In the genomic region with DNA sequence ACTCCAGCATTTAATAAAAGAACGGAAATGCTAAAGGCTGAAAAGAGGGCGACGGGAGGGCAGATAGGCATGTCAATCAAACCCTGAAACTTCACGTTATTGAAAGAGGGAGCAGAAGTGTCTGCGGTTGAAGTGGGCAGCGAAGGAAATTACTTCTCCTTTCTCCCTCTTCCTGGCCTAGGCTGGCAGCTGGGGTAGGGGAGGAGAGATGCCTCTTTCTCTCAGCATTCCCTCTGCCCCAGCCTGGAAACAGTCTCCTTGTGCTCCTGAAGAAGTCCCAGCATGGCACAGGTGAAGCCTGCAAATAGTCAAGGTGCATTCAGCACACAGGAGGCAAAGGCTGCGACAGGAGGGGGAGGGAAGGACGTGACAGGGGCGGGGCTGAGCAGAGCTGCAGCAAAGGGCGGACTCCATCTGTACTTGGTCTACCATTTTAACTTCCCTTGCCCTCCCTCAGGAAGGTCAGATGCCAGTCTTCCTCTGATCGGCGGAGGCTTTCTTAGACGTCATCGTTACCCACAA, we compare ENCODE assay signal across 8 mouse cellular contexts.
DNase-seq lines count a peak whose midpoint lies in the region; ATAC-seq and TF ChIP-seq lines count a peak whose summit lies in the region.

No protein-coding gene starts in this region.

- no peak for TF ChIP-seq CTCF in spleen, adult 2 months (IDR thresholded peaks at IDR 0.05; ENCODE audit: extremely low read depth, insufficient read depth, insufficient read length, insufficient replicate concordance)

- H3K27ac ChIP-seq in liver, embryonic 12.5 days, result peak overlapping the region; percentile 56; the same call in 1 of the 2 replicates
- no peak overlapping the region for H3K27ac ChIP-seq in spleen, adult 2 months (ENCODE audit: insufficient read depth, low read length)
- no peak overlapping the region for H3K27ac ChIP-seq in kidney, embryonic 16.5 days (ENCODE audit: low read length)

- peaks cover 14% of the 10 kb centered on the region for H3K4me1 ChIP-seq in liver, embryonic 12.5 days
- peaks cover 2% of the 10 kb centered on the region; the same call in 1 of the 2 replicates for H3K4me1 ChIP-seq in spleen, adult 2 months (ENCODE audit: control insufficient read depth, insufficient read depth, insufficient read length)
- peaks cover 4% of the 10 kb centered on the region; the same call in 1 of the 2 replicates for H3K4me1 ChIP-seq in kidney, embryonic 16.5 days (ENCODE audit: insufficient read depth, low read length)

- DNase-seq in embryo, embryonic 10.5 days (ENCODE audit: low spot score), result peak; percentile 5
- DNase-seq in embryo, embryonic 11 days, result no peak
- DNase-seq in spleen, adult 2 months (ENCODE audit: low read depth in 1 of 2, low spot score in 2 of 2), result no peak
- DNase-seq in left cerebral cortex, adult 9 months (ENCODE audit: low spot score in 2 of 2), result no peak
- DNase-seq in urinary bladder, postnatal 4 days (ENCODE audit: low spot score in 2 of 2), result no peak

- 15% methylated on average over 14 of the region's 14 CpGs for WGBS in liver, embryonic 12.5 days (ENCODE audit: insufficient replicate concordance)
- 3% methylated on average over 14 of the region's 14 CpGs for WGBS in spleen, adult 2 months
- WGBS in kidney, embryonic 16.5 days, result 59% methylated on average over 14 of the region's 14 CpGs

- peak overlapping the region; percentile 35 for H3K4me3 ChIP-seq in liver, embryonic 12.5 days
- peak overlapping the region; percentile 45; the same call in 1 of the 2 replicates for H3K4me3 ChIP-seq in spleen, adult 2 months (ENCODE audit: extremely low read depth, insufficient read depth, insufficient read length)
- no peak overlapping the region for H3K4me3 ChIP-seq in kidney, embryonic 16.5 days (ENCODE audit: low read length)

- peak overlapping the region; percentile 66 for H3K4me2 ChIP-seq in liver, embryonic 12.5 days
- H3K4me2 ChIP-seq in kidney, embryonic 16.5 days (replicated peaks; ENCODE audit: low read depth, low read length), result no peak overlapping the region; the same call in 1 of the 2 replicates

- TF ChIP-seq POLR2A in spleen, adult 2 months (IDR thresholded peaks at IDR 0.05; ENCODE audit: low read depth, low read length), result no peak

- no peaks in the 10 kb centered on the region for H3K9me3 ChIP-seq in liver, embryonic 12.5 days (replicated peaks)
- H3K9me3 ChIP-seq in kidney, embryonic 16.5 days (ENCODE audit: low read length), result no peaks in the 10 kb centered on the region

- ATAC-seq in common myeloid progenitor, adult 5-6 weeks (replicated peaks; ENCODE audit: low read depth, poor library complexity, severe bottlenecking), result peak; percentile 96
- peak; percentile 70 for ATAC-seq in liver, embryonic 12.5 days
- ATAC-seq in kidney, embryonic 16.5 days (ENCODE audit: low FRiP score, low TSS enrichment), result no peak

- peak overlapping the region; percentile 46; the same call in 1 of the 2 replicates for H3K9ac ChIP-seq in liver, embryonic 12.5 days
- no peak overlapping the region for H3K9ac ChIP-seq in kidney, embryonic 16.5 days (replicated peaks; ENCODE audit: low read length)

- no peaks in the 10 kb centered on the region for H3K36me3 ChIP-seq in liver, embryonic 12.5 days
- no peaks in the 10 kb centered on the region for H3K36me3 ChIP-seq in spleen, adult 2 months (ENCODE audit: control insufficient read depth, insufficient read depth, low read length)
- H3K36me3 ChIP-seq in kidney, embryonic 16.5 days (ENCODE audit: insufficient read depth, low read length), result no peaks in the 10 kb centered on the region

- H3K27me3 ChIP-seq in liver, embryonic 12.5 days (replicated peaks), result no peaks in the 10 kb centered on the region
- H3K27me3 ChIP-seq in spleen, adult 2 months (ENCODE audit: control insufficient read depth, insufficient read depth, low read length), result no peaks in the 10 kb centered on the region
- no peaks in the 10 kb centered on the region for H3K27me3 ChIP-seq in kidney, embryonic 16.5 days (ENCODE audit: insufficient read depth, low read length)
